Mouse (Mus musculus) CH12.LX (cell line): ENCODE measurements around the gene Cd248. TPM values are rescaled to one million over a fixed set of nuclear protein-coding genes. Genes with fewer than 3 reads are reported as not detected.

ENCODE experiments used
- DNase-seq: peaks from one replicate; pipeline ENCODE4 v3.0.0-alpha.2; 2013; ENCODE audit errors: extremely low read depth
- H3K27ac ChIP-seq: 2 replicates; pipeline ENCODE4 v1.5.1; 2012; ENCODE audit warnings: low read depth, mild to moderate bottlenecking, control low read depth, moderate library complexity; ENCODE audit not compliant: insufficient read depth
- H3K27me3 ChIP-seq: replicated peaks from 2 replicates; pipeline ENCODE3; 2012; ENCODE audit warnings: inconsistent platforms
- H3K36me3 ChIP-seq, 2 experiments: replicated peaks in 1 of 2; 2 replicates each; pipeline versions ENCODE3 to v1.6.1; 2012; ENCODE audit warnings: inconsistent platforms in 1 of 2, low read length in 1 of 2, mild to moderate bottlenecking in 1 of 2, mixed read lengths in 1 of 2, moderate library complexity in 1 of 2; ENCODE audit not compliant: control insufficient read depth in 1 of 2, insufficient read depth in 1 of 2
- H3K4me1 ChIP-seq, 2 experiments: 2 replicates each; pipeline ENCODE4 v1.6.1; 2012; ENCODE audit warnings: inconsistent platforms in 1 of 2, moderate library complexity in 1 of 2; ENCODE audit not compliant: insufficient read depth in 2 of 2, control insufficient read depth in 1 of 2
- H3K4me2 ChIP-seq: 2 replicates; pipeline ENCODE4 v1.6.1; 2012; ENCODE audit warnings: low read depth, mild to moderate bottlenecking, control low read depth; ENCODE audit not compliant: poor library complexity, insufficient read depth, severe bottlenecking
- H3K4me3 ChIP-seq, 3 experiments: fragments of 150-350 bp in 1 of 3; sonication (generic) in 1 of 3; replicated peaks in 1 of 3; 2 replicates each; pipeline versions ENCODE3 to v1.5.1; 2011 to 2012; ENCODE audit warnings: low read depth in 2 of 3, low read length in 2 of 3, mild to moderate bottlenecking in 2 of 3, moderate library complexity in 2 of 3, control low read depth in 1 of 3, improper control_type of control experiment in 1 of 3, inconsistent platforms in 1 of 3, mixed read lengths in 1 of 3; ENCODE audit not compliant: poor library complexity in 1 of 3
- H3K79me2 ChIP-seq: replicated peaks from 2 replicates; pipeline ENCODE4 v1.6.1; 2012; ENCODE audit warnings: mild to moderate bottlenecking, moderate library complexity; ENCODE audit not compliant: control insufficient read depth, poor library complexity, insufficient read depth, severe bottlenecking; ENCODE audit errors: extremely low read depth
- H3K9ac ChIP-seq: 2 replicates; pipeline ENCODE4 v1.6.1; 2012; ENCODE audit warnings: low read depth, mild to moderate bottlenecking, control low read depth, moderate library complexity; ENCODE audit not compliant: insufficient read depth
- H3K9me3 ChIP-seq: replicated peaks from 2 replicates; pipeline ENCODE3; 2012; ENCODE audit warnings: low read length, inconsistent platforms, mixed read lengths
- CHD1 ChIP-seq: IDR thresholded peaks from 2 replicates; pipeline ENCODE4 v1.6.1; 2012; ENCODE audit warnings: low read depth, low read length, improper control_type of control experiment, inconsistent platforms
- CHD2 ChIP-seq: IDR thresholded peaks from 2 replicates; pipeline ENCODE4 v1.6.1; 2011; ENCODE audit warnings: low read length, improper control_type of control experiment
- CTCF ChIP-seq, 2 experiments: IDR thresholded peaks in 1 of 2; conservative IDR thresholded peaks in 1 of 2; 2 replicates each; pipeline ENCODE4 v1.5.1; 2011 to 2012; ENCODE audit warnings: low read depth in 2 of 2, low read length in 2 of 2, improper control_type of control experiment in 1 of 2, inconsistent platforms in 1 of 2, mild to moderate bottlenecking in 1 of 2, moderate library complexity in 1 of 2
- E2F4 ChIP-seq: IDR thresholded peaks from 2 replicates; pipeline ENCODE4 v1.6.1; 2011; ENCODE audit warnings: low read depth, low read length, improper control_type of control experiment; ENCODE audit not compliant: insufficient replicate concordance
- ELF1 ChIP-seq: IDR thresholded peaks from 2 replicates; pipeline ENCODE4 v1.6.1; 2014; ENCODE audit warnings: low read depth, mild to moderate bottlenecking, inconsistent platforms, low read length, improper control_type of control experiment
- EP300 ChIP-seq: IDR thresholded peaks from 2 replicates; pipeline ENCODE4 v1.6.1; 2011; ENCODE audit warnings: low read length, improper control_type of control experiment
- HCFC1 ChIP-seq: IDR thresholded peaks from 2 replicates; pipeline ENCODE4 v1.6.1; 2012; ENCODE audit warnings: low read depth, mild to moderate bottlenecking, inconsistent platforms, low read length, improper control_type of control experiment
- IRF4 ChIP-seq: IDR thresholded peaks from 2 replicates; pipeline ENCODE4 v1.6.1; 2014; ENCODE audit warnings: low read depth, mild to moderate bottlenecking, inconsistent platforms, low read length, improper control_type of control experiment
- JUND ChIP-seq: conservative IDR thresholded peaks from 2 replicates; pipeline ENCODE4 v1.6.1; 2011; ENCODE audit warnings: low read depth, low read length, improper control_type of control experiment
- KAT2A ChIP-seq: IDR thresholded peaks from 2 replicates; pipeline ENCODE4 v1.6.1; 2012; ENCODE audit warnings: low read length, improper control_type of control experiment, inconsistent platforms; ENCODE audit not compliant: insufficient replicate concordance
- MAFK ChIP-seq: IDR thresholded peaks from 2 replicates; pipeline ENCODE4 v1.6.1; 2011; ENCODE audit warnings: low read length, improper control_type of control experiment; ENCODE audit not compliant: insufficient replicate concordance
- MAX ChIP-seq: IDR thresholded peaks from 2 replicates; pipeline ENCODE4 v1.6.1; 2011; ENCODE audit warnings: low read length, improper control_type of control experiment
- MAZ ChIP-seq: IDR thresholded peaks from 2 replicates; pipeline ENCODE4 v1.6.1; 2012; ENCODE audit warnings: low read depth, mild to moderate bottlenecking, inconsistent platforms, low read length, improper control_type of control experiment, moderate library complexity
- MEF2A ChIP-seq: IDR thresholded peaks from 2 replicates; pipeline ENCODE4 v1.6.1; 2014; ENCODE audit warnings: low read depth, mild to moderate bottlenecking, inconsistent platforms, low read length, improper control_type of control experiment, borderline replicate concordance
- MXI1 ChIP-seq: IDR thresholded peaks from 2 replicates; pipeline ENCODE4 v1.6.1; 2011; ENCODE audit warnings: mild to moderate bottlenecking, low read depth, low read length, improper control_type of control experiment
- MYC ChIP-seq: IDR thresholded peaks from 2 replicates; pipeline ENCODE4 v1.6.1; 2011; ENCODE audit warnings: low read depth, mild to moderate bottlenecking, improper control_type of control experiment, low read length
- NELFE ChIP-seq: IDR thresholded peaks from 2 replicates; pipeline ENCODE4 v1.6.1; 2011; ENCODE audit warnings: low read depth, low read length, improper control_type of control experiment
- NRF1 ChIP-seq: IDR thresholded peaks from 2 replicates; pipeline ENCODE4 v1.6.1; 2014; ENCODE audit warnings: low read depth, mild to moderate bottlenecking, inconsistent platforms, low read length, improper control_type of control experiment, moderate library complexity
- PAX5 ChIP-seq: IDR thresholded peaks from 2 replicates; pipeline ENCODE4 v1.6.1; 2012; ENCODE audit warnings: low read length, inconsistent platforms, mixed read lengths
- POLR2A ChIP-seq: IDR thresholded peaks from 2 replicates; pipeline ENCODE4 v1.6.1; 2011; ENCODE audit warnings: low read depth, mild to moderate bottlenecking, improper control_type of control experiment, low read length
- POLR2AphosphoS2 ChIP-seq: IDR thresholded peaks from 2 replicates; pipeline ENCODE4 v1.6.1; 2011; ENCODE audit warnings: low read depth, low read length, improper control_type of control experiment
- RAD21 ChIP-seq: IDR thresholded peaks from 2 replicates; pipeline ENCODE4 v1.6.1; 2011; ENCODE audit warnings: low read depth, mild to moderate bottlenecking, low read length, improper control_type of control experiment, moderate library complexity
- RCOR1 ChIP-seq: conservative IDR thresholded peaks from 2 replicates; pipeline ENCODE4 v1.6.1; 2012; ENCODE audit warnings: low read depth, mild to moderate bottlenecking, inconsistent platforms, low read length, improper control_type of control experiment
- SIN3A ChIP-seq: IDR thresholded peaks from 2 replicates; pipeline ENCODE4 v1.6.1; 2012; ENCODE audit warnings: low read length, improper control_type of control experiment, inconsistent platforms
- SMC3 ChIP-seq: IDR thresholded peaks from 2 replicates; pipeline ENCODE4 v1.6.1; 2011; ENCODE audit warnings: low read depth, low read length, improper control_type of control experiment
- TBP ChIP-seq: conservative IDR thresholded peaks from 2 replicates; pipeline ENCODE4 v1.6.1; 2011; ENCODE audit warnings: low read depth, low read length, improper control_type of control experiment
- TCF12 ChIP-seq: IDR thresholded peaks from 2 replicates; pipeline ENCODE4 v1.6.1; 2014; ENCODE audit warnings: low read depth, mild to moderate bottlenecking, inconsistent platforms, low read length, improper control_type of control experiment
- UBTF ChIP-seq: IDR thresholded peaks from 2 replicates; pipeline ENCODE4 v1.6.1; 2012; ENCODE audit warnings: low read depth, mild to moderate bottlenecking, inconsistent platforms, low read length, improper control_type of control experiment, moderate library complexity
- USF1 ChIP-seq: IDR thresholded peaks from 2 replicates; pipeline ENCODE4 v1.6.1; 2014; ENCODE audit warnings: low read depth, mild to moderate bottlenecking, inconsistent platforms, low read length, improper control_type of control experiment
- ZKSCAN1 ChIP-seq: IDR thresholded peaks from 2 replicates; pipeline ENCODE4 v1.6.1; 2012; ENCODE audit warnings: low read depth, inconsistent platforms, low read length, improper control_type of control experiment, borderline replicate concordance
- ZMIZ1 ChIP-seq: IDR thresholded peaks from 2 replicates; pipeline ENCODE4 v1.6.1; 2012; ENCODE audit warnings: low read depth, mild to moderate bottlenecking, inconsistent platforms, low read length, improper control_type of control experiment
- ZNF384 ChIP-seq: IDR thresholded peaks from 2 replicates; pipeline ENCODE4 v1.6.1; 2012; ENCODE audit warnings: low read depth, low read length, improper control_type of control experiment, inconsistent platforms
- dilution Hi-C: fragments of 300-500 bp; cut with MboI; formaldehyde crosslinking; loops from 2 replicates; pipeline ENCODE4 v1.14.3; 2020; ENCODE audit warnings: low sequenced_read_pairs; ENCODE audit not compliant: extremely low pct_unique_long_range_greater_than_20kb, extremely low pct_ligation_motif_present
- in situ Hi-C: fragments of 300-500 bp; cut with MboI; formaldehyde crosslinking; loops from 3 replicates; pipeline ENCODE4 v1.14.3; 2019; ENCODE audit warnings: low sequenced_read_pairs, low pct_ligation_motif_present, low pct_unique_long_range_greater_than_20kb, mixed read lengths
- polyA plus RNA-seq: library from polyadenylated mRNA; unstranded; fragments of >175 nt; gene quantifications from 2 replicates; pipeline ENCODE4 v1.2.1, GENCODE M21; 2012; ENCODE audit warnings: low read depth; ENCODE audit not compliant: insufficient read length
- total RNA-seq, 2 experiments: library from RNA; depleted of rRNA; stranded (reverse); fragments of 300-350 nt in 1 of 2; fragments of >200 nt in 1 of 2; gene quantifications; 2 replicates each; pipeline ENCODE4 v1.2.3; 2012 to 2014

The Cd248 gene
- total and polyA plus RNA-seq, 3 experiments: not detected

DNA sequence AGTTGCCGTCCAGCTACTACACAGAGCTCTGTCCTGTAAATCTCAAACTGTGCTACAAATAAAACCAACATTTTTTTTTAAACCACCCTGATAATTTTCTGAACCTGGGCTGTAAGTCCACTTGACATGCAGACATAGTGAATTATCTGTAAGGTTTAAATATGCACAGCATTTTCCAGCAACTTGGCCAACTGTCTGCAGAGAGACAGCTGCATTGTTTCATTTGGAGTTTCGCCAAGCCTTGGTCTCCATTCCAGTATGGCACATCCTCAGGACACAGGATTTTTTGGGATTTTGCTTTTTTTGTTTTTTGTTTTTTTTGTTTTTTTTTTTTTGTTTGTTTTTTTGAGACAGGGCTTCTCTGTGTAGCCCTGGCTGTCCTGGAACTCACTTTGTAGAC, 46.5 kb upstream of the Cd248 start:
- no peak for DNase-seq
- Histone ChIP-seq H3K9me3 (no peaks in the 10 kb centered on the region), H3K36me3 (peaks cover 0 to 6% of the 10 kb centered on the region in 2 experiments), H3K4me3 (no peak overlapping the region), H3K4me2 (no peak overlapping the region), H3K9ac (no peak overlapping the region), H3K4me1 (peaks cover 10 to 27% of the 10 kb centered on the region in 2 experiments), H3K79me2 (no peaks in the 10 kb centered on the region), H3K27me3 (peaks cover 6% of the 10 kb centered on the region), H3K27ac (no peak overlapping the region)
- in situ Hi-C loops (no loop called here), dilution Hi-C loops (no loop called here)
- no peak for TF ChIP-seq NRF1

DNA sequence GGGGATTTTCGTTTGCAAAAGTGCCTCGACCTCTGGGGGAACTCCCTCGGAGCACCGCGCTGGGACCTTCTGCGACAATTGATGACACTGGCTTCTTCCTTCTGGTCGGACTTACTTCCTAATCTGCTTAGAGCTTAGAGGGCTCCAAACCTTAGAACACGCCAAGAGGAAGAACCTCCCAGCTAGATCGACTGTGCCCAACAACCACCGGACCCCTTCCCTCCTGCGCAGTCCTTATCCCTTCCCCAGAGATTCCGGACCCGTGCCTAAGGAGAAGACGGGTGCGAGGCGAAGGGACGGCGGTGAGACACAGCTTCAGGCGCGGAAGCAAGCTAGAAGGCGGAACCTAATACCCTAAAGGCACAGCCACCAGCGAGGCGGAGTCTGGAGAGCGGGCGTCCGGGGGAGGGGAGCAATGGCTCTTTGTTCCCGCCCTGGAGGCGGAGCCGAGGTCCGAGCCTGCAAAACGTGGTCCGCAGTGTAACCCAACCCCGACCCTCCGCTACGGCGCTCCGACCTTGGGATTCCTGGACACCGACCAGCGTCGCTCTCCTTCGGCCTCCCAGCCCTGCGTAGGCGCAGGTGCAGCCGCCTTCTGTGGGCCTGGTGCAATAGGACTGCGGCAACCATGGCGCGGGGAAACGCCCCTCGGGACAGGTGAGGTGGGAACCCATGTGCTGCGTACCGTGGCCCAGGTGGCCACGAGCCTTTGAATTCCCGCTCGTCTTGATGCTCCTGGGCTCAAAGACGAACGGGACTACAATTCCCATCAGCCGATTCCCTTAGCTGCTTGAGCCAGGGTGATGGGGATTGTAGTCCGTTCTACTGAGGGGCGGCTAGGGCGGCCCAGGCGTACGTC, 44.0 kb upstream of the Cd248 start, which contains the start of gene Slc29a2:
TSS of gene Slc29a2 (plus strand) at position 240 of the 859 bp plus-strand sequence.
- dilution Hi-C loops (no loop called here), in situ Hi-C loops (no loop called here)
- H3K4me3 ChIP-seq: peak within 1 kb of the TSS; percentile 67 to 89 (median 69)
- H3K4me2 ChIP-seq: peak within 1 kb of the TSS; percentile 79
- TF ChIP-seq CHD2 (no peak), USF1 (no peak), HCFC1 (peak; percentile 83), ZMIZ1 (peak; percentile 90), KAT2A (no peak), MXI1 (peak; percentile 82), NRF1 (no peak; the same call in 1 of the 2 replicates), UBTF (peak; percentile 71; the same call in 1 of the 2 replicates), JUND (no peak), ZKSCAN1 (no peak), RAD21 (no peak), TCF12 (no peak), EP300 (no peak), ELF1 (peak; percentile 80), MEF2A (no peak; the same call in 1 of the 2 replicates), POLR2AphosphoS2 (peak; percentile 79; the same call in 1 of the 2 replicates), SMC3 (no peak), CHD1 (no peak), SIN3A (no peak; the same call in 1 of the 2 replicates), CTCF (conservative IDR thresholded peaks at IDR 0.05 in 1 of 2, IDR thresholded peaks at IDR 0.05 in 1 of 2; ENCODE audit: low read depth in 2 of 2, low read length in 2 of 2) (no peak), TBP (peak; percentile 60), IRF4 (no peak), MAZ (no peak), MAFK (no peak), POLR2A (peak; percentile 97), PAX5 (no peak), NELFE (peak; percentile 97), ZNF384 (no peak), MAX (peak; percentile 68), RCOR1 (no peak), MYC (peak; percentile 85), E2F4 (0 out of 2 replicates have a peak, but pooled peaks have one; percentile 48)
- peaks cover 4% of the 10 kb centered on the region for H3K27me3 ChIP-seq
- no peaks in the 10 kb centered on the region for H3K79me2 ChIP-seq
- DNase-seq: peak; percentile 90
- H3K4me1 ChIP-seq: peaks cover 10 to 14% of the 10 kb centered on the region in 2 experiments
- H3K36me3 ChIP-seq: peaks cover 8 to 28% of the 10 kb centered on the region in 2 experiments
- H3K27ac ChIP-seq: peak within 1 kb of the TSS; percentile 76
- no peaks in the 10 kb centered on the region for H3K9me3 ChIP-seq
- H3K9ac ChIP-seq: peak within 1 kb of the TSS; percentile 18; the same call in 1 of the 2 replicates
